Mouse (Mus musculus) spleen, adult 18-20 months (tissue): ENCODE results near the gene Med15.
"Not testable (repeated sequence)": the region's sequence is repeated elsewhere in the genome, so short reads cannot be mapped to it uniquely, and the experiment has no call there.

Experiments
- DNase-seq, 2 experiments: peaks; one replicate each; pipeline ENCODE4 v3.0.0; 2022; ENCODE audit warnings: mixed read lengths in 2 of 2

The Med15 gene

DNA sequence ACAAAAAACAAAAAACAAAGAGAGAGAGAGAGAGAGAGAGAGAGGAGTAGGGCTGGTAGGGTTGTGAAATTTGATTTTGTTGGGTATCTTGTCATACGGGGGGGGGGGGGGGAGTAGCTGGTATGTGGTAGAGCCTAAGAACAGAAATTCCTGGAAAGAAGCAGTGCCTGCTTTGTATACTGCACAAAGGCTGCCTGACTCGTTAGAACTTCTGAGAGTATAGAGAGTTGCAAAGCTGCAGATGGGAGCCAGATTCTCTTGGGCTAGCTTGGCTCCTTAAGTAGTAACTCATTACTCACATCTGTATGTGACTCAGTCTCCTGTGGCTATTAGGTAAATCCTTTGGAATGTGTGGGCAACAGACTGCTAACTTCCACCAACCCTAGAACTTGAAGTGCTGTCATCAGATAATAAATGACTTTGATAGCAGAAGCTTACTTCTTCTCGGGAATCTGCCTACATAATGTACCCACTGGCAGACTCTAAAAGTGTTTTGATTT, at the start of gene Med15:
Gene Med15 (minus strand): TSS at position 51 of the 500 bp plus-strand sequence.
- DNase-seq = no peak

DNA sequence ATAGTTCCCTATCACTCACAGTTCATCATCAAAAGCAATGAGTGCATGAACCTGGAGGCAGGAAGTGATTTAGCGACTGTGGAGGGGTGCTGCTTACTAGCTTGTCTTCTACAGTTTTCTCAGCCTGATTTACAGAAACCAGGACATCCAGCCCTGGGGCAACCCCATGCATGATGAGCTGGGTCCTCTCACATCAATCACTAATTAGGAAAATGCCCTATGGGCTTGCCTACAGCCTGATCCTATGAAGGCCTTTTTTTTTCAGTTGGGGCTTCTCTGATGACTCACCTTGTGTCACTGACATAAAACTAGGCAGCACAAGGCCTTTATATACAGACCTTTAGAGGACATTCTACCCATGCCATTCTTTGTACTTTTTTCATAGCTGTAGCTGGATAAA, 47.0 kb upstream of the Med15 start:
- no peak for DNase-seq

- no peak for DNase-seq
These were observed 45.5 kb upstream of the Med15 start for GRCm38 (mm10) chr16:17778223-17778622.

GRCm38 (mm10) chr16:17776828-17777227, 44.1 kb upstream of the Med15 start:
- peak in 1 of 2 experiments; percentile 32 for DNase-seq

DNA sequence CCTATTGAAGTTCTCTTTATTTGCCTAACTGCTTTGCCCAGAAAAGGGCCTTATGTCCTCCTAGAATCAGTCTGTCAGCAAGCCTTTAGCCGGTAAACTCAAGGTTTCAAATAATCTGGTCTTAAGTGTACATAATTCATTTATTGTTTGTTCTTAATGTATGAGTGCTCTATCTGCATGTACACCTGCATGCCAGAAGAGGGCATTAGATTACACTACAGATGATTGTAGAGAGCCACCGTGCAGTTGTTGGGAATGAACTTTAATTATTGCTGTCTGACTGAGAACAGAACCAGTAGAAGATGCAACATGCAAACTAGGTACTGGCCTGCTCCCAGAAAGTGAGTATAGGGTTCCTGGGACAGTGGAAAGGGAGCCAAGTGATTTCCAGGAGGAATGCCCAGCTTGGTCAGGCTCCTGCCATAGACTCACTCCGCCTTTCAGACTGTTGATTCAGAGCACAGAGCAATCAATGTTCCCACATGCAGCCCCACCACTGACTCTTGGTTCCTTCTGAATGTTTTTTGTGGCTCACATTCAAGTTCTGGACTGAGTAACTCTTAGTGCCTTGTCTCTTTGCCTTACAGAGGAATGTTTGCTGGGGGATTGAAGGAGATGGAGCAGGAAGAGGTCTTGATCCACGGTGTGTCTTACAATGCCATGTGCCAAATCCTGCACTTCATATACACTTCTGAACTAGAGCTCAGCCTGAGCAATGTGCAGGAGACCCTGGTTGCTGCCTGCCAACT, 38.6 kb upstream of the Med15 start:
- no peak for DNase-seq

GRCm38 (mm10) chr16:17768834-17769233, 36.1 kb upstream of the Med15 start:
- no peak for DNase-seq

- DNase-seq = no peak
These were observed 31.4 kb upstream of the Med15 start for GRCm38 (mm10) chr16:17764108-17764511.

- no peak for DNase-seq
These were observed 28.4 kb upstream of the Med15 start for GRCm38 (mm10) chr16:17761074-17761473.

GRCm38 (mm10) chr16:17760657-17761056, 28.0 kb upstream of the Med15 start:
- peak in 1 of 2 experiments; percentile 18 for DNase-seq

- DNase-seq = peak in 1 of 2 experiments; percentile 39
These were observed 27.2 kb upstream of the Med15 start for GRCm38 (mm10) chr16:17759813-17760321.

GRCm38 (mm10) chr16:17759344-17759773, 26.7 kb upstream of the Med15 start, which contains the start of gene Klhl22:
Gene Klhl22, plus strand, starts transcription at chr16:17759618.
- DNase-seq = peak; percentile 87 to 94

DNA sequence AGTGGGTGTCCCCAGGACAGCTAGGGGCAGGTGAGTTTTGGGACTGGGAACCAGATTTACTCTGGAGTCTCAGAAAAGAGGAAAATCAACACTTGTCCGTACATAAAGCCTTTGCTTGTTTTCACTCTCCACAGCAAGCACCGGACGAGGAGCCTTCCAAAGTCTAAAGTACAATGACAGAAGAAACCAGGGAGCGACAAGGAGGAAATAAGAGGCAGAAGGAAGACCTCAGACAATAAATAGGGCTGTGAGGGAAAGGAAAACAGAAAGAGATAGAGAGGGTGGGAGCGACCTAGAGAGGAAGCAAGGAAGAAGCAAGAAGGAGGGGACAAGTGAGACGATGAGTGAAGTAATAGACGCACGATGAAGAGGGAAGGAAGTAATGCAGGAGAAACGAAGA, 26.2 kb upstream of the Med15 start:
- DNase-seq = no peak

DNA sequence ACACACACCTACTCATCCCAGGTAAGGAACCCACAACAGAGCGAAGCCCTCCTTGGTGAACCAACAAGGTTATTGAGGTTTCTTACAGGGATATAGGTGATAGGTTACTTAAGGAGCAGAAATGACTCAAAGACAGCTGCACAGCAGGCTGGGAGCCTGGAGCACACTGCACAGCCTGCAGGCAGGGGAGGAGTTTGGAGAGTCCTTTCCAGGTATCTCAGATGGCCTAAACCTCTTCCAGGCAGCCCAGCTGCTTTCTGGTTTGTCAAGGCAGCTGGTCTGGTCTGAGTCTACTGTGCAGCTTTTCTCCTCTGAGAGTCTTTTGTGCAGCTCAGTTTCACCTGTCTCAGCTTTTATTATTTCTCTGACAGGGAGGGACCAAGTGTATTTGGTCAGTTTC, 25.1 kb upstream of the Med15 start:
- DNase-seq = no peak

DNA sequence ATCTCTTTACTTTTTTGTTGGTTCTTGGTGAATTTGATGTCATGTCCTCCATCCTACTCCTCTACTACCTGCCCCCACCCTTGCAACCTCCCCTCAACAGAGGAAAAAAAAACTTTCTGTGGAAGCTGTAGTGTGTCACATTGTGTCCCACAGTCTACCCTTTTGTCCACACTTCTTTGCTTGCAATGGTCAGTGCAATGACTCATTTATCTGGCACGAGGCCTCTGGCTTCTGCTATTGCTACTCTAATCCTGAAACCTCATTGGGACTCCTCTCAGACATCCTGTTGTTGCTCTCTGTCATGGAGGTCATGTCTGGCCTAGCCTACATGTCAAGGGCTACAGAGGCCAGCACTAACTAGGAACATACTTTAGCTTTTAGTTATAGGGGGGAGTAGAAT, 21.0 kb upstream of the Med15 start:
- no peak for DNase-seq

DNA sequence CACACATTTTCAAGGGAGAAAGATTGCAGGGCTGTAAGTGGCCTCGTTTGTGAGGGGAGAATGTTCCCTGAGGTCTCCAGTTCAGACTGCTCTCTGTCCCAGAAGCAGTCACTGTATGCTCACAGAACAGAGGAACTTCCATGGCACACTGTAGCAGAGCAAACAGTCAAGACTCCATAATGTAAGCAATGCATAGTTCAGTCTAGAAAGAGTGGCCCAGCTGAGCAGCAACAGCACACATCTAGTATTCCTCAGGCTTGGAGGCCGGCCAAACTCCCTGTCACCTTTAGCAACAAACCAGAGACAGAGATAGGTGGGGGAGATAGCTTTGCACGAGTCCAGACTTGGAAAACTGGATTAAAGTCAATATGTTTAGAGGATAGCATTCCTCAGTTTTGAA, 20.3 kb upstream of the Med15 start:
- no peak for DNase-seq

GRCm38 (mm10) chr16:17745067-17745466, 12.4 kb upstream of the Med15 start:
- DNase-seq = no peak

DNA sequence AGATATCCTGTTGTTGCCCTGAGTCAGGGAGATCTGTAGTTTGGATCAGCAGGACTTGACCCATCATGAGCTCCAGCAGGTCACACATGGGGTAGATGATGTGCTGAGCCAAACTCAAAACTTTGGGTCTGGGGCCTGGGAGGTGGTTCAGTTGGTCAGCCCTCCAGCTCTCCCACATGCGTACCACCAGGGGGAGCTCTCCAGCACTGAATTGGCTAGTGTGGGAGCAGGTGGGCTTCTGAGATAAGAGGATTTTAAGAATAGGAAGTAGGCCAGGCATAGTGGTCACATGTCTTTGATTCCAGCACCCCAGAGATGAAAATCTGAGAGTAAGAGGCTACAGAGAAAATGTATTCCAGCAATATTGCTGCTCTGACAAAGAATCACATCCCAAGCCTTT, 11.8 kb upstream of the Med15 start:
- DNase-seq = peak in 1 of 2 experiments; percentile 31

- DNase-seq = no peak
These were observed 10.6 kb upstream of the Med15 start for GRCm38 (mm10) chr16:17743279-17743678.

- DNase-seq = no peak
These were observed 10.1 kb upstream of the Med15 start for GRCm38 (mm10) chr16:17742810-17743209.

- DNase-seq = no peak
These were observed 7.4 kb upstream of the Med15 start for GRCm38 (mm10) chr16:17740080-17740479.

DNA sequence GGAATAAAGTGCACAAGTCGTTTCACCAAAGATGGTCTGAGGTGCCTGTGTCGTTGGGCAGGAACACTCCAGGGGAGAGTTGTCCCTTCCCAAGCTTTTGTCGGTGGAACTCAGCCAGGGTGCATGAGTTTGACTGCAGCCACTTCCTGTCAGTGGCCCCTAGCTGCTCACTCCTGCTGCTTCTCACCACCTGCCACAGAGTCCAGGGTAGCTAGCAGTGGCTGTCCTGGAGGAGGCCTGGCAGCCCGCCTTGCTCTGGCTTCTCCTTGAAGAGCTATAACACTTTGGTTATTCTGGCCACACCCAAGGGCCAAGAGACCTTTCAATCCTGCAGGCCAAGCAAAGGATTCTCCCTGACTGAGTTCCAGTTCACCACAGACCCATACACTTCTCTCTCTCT, 3.5 kb upstream of the Med15 start:
- no peak for DNase-seq

- DNase-seq = not testable (repeated sequence)
These were observed 2.2 kb upstream of the Med15 start for GRCm38 (mm10) chr16:17734872-17735271.

DNA sequence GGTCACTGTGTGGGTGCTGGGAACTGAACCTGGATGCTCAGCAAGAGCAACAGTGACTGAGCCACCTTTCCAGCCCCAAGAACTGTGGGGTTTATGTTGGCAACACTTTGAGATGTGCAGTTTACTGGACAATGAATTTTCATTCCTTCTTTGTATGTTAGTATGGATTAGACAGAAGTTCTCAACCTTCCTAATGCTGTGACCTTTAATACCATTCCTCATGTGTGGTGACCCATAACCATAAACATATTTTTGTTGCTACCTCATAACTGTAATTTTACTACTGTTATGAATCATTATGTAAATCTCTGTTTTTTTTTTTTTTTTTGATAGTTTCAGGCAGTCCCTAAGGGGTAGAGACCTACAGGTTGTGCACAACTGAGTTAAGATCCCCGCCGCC, 955 bp upstream of the Med15 start:
- DNase-seq = no peak

GRCm38 (mm10) chr16:17732431-17732830, 260 bp downstream of the Med15 start:
- no peak for DNase-seq
